Mouse (Mus musculus) adrenal gland, postnatal 36 days (tissue): Measurements from ENCODE around the gene Prss58. TPM values are rescaled to one million over a fixed set of nuclear protein-coding genes. Genes with fewer than 3 reads are reported as not detected.
A peak's percentile ranks its signal among the peaks of the same experiment; 100 is the strongest.

Source experiments
- DNase-seq, 2 experiments: peaks; one replicate each; pipeline ENCODE4 v3.0.0; 2021; ENCODE audit warnings: mixed read lengths in 1 of 2
- long read RNA-seq, 2 experiments: library from polyadenylated mRNA; stranded (forward); transcript quantifications; one replicate each; pipeline ENCODE4 v2.0.0; 2021; ENCODE audit warnings: borderline sequencing depth in 2 of 2
- total RNA-seq, 2 experiments: library from RNA; stranded (reverse); gene quantifications; 2 replicates each; pipeline ENCODE4 v1.2.3; 2021

Prss58 gene
- not detected for total RNA-seq
- long read RNA-seq, experiment 1 = 0 reads
- long read RNA-seq, experiment 2 = 0 reads

DNA sequence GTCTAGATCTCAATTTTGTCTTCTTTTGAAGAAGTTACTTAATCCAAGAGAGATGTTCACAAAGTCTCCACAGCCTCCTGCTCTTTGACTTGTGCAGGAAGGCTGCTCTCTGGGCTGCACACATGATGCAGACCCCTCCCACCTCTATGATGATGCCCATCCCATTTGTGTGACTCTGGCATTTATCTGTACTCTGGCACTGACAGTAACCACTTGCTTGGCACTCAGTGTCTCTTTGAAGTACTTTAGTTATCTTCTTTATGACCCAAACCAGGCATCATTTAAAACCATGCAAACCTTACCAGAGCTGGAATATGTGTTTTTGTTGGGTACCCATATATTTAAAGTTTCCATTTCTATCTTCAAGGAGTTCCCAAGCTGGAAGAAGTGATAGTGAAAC lies at the start of gene Prss58:
Gene Prss58 (minus strand): TSS at position 101 of the 400 bp plus-strand sequence.
- no peak for DNase-seq

DNA sequence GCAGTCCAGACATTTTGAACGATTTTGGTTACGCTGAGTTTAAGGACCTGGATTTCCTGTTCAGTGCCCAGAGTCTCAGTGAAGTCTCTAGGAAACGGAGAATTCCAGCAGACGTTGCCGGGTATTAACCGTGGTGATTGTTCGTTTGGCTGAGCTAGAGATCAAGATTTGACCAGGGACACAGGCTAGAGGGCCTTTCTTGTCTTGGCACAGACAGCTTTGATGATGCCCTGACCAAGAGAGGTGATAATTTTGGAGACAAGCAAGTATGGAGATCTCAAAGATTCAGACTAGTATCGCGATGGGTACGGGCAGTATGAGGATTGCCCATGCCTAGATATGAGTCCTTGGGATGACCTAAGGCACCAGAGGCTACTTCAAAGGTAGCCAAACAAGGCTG lies 40.3 kb upstream of the Prss58 start, which contains the start of gene 1700074P13Rik:
Gene 1700074P13Rik (minus strand): TSS at position 101 of the 400 bp plus-strand sequence.
- no peak for DNase-seq

DNA sequence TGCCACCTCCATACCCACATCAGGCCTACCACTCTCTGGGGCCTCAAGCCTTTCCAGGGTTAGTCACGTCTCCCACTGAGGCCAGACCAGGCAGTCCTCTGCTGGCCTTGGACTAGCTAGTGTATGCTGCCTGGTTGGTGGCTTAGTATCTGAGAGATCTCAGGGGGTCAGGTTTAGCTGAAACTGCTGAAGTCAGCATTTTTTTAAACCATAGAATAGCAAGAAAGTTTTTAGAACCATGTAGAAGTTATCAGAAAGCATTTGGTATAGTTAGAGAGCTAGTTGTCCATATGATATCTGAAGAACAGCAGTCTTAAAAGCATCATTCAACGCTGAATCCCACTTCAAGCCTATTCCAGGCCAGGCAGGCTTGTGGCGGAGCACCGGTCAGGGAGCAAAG lies 19.8 kb upstream of the Prss58 start:
- no peak for DNase-seq

DNA sequence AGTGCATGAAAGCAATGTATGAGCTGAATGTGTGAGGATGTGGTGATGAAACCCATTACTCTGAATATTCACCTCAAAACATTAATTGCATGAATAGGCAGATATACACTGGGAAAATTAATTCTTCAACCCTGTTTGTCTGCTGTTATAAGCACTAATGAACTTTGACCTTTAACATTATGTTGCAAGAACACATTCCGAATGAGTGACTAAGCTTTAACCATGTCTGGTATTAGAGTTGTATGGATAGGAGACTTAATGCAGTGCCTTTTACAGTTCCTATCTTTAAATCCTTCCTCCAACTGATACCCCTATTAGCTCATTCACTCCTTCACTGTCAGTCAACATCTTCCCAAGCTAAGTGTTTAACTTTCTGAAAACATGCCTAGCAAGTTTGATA lies 5.5 kb downstream of the Prss58 start:
- no peak for DNase-seq

DNA sequence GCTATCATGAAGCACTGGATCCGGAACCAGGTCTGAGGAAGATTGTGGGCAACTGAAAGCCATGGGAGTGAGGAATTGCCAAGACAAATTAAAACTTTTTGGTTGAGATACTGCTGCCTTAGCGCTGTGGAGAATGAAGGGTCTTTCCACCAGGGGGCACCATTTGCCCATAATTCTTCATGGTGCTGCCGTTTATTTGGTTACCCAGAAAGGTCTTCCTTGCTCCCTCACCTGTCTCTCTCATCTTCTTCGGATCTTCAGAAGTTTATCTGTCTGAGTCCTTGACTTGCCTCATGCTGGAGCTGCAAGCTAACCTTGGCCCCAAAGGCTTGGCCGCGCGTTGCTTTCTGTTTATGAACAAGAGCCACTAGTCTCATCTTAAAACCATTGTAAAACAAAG lies 6.6 kb downstream of the Prss58 start:
- peak; percentile 44 to 60 for DNase-seq

DNA sequence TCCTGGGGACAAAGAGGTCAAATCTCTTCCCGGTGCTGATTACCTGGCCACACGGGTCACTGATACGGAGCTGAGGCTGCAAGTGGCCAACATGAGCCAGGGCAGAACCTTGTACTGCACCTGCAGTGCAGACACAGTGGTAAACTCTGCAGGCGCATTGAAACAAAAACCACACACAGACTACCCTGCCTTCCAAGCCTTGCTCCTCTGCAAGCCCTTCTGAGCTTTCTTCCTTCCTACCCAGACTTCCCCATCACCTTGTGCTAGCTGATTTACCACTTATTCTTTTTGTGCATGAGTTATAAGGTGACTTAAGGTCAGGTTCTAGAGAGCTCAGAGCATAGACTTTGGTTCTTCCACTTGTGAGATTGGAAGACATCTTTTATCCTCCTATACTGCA lies 8.4 kb downstream of the Prss58 start:
- no peak for DNase-seq

DNA sequence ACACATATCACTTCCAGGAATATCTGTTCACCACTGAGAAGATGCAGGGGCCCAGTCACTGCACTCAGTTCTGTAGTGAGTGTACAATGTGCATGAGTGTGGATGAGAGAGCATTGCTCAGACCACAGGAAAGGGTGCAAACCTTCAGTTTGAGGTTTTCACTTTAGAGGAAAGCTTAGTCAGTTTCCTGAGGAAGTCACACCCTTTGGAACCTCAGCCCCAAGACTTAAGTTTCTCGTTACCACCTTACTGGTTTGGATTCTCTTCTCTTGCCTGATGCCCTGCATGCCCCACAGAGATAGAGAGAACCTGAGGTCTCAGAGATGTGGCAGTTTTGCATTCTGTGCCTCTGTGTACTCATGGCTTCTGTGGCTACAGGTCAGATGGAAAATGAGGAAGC lies 9.2 kb downstream of the Prss58 start:
- DNase-seq = no peak

DNA sequence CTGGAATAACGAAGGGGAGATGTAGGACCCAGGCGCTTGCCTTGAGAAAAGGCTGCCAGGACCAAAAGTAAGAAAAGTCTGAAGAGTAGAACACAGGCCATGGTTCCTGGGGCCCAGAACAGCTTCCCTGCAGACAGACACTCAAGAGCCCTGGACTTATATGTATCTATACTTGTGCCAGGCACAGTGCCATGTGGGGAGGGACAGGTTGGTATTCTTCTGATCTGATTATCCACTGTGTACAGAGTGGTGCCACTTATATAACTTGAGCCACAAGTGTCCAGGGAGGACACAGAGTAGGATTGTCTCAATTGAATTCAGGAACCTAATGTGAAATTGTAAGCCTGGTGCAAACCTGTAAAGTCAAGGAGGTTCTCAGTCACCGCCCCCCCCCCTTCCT lies 12.8 kb downstream of the Prss58 start, which contains the start of gene Moxd2:
Gene Moxd2 (minus strand): TSS at position 101 of the 400 bp plus-strand sequence.
- DNase-seq = no peak

DNA sequence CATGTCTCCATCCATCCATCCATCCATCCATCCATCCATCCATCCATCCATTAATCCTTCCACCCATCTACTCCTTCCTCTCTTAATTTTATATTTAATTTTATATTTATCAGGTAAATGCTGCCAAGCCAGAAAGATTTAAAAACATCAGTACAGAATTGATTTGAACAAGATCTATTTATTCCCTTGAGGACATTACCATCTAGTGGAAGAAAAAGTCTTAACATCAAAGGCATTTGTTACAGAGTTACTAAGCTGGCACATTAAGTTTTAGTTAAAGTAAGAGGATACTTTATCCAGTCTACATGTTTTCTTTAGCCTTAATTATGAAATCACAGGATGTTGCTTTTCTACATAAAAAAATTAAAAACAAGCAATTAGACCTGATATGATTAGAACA lies 54.9 kb downstream of the Prss58 start:
- no peak for DNase-seq

Other genes starting within 250 kb of the Prss58 start
- gene Moxd2, start 12.9 kb downstream of the Prss58 start, total RNA-seq = not detected
- gene 1700074P13Rik, start 40.2 kb upstream of the Prss58 start, total RNA-seq = not detected
- gene Gm4744, start 51.5 kb upstream of the Prss58 start, total RNA-seq = not detected
- gene 1810009J06Rik, start 64.4 kb upstream of the Prss58 start, total RNA-seq = not detected
- gene Gm2663, start 99.1 kb upstream of the Prss58 start, total RNA-seq = not detected
- not detected for gene 2210010C04Rik, start 135.1 kb upstream of the Prss58 start, total RNA-seq